29 mouse cellular contexts compared by ENCODE assay signal in the genomic region with DNA sequence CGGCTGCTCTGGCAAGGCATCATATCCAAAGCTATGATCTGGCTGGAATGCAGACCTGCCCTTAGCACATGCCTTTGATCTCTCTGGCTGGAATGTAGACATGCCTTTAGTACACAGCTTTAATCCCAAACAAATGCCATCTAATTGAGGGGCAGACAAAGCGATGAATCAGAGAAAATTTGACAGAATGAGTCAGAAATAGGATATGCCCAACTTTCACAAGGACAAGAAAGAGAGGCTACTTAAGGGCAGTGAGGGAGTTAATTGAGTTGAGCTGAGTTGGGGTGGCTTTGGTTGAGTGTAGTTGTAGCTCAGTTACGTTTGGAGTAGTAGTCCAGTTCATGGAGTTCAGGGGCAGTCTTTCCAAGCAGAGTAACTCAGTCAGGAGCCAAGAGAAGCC. TPM values are rescaled to one million over a fixed set of nuclear protein-coding genes. Genes with fewer than 3 reads are reported as not detected.
A peak's percentile ranks its signal among the peaks of the same experiment; 100 is the strongest.
DNase-seq lines count a peak whose midpoint lies in the region; ATAC-seq and TF ChIP-seq lines count a peak whose summit lies in the region.
"Had no signal": no experiment of that assay in that cellular context is flagged by ENCODE, and none has a peak within 500 bp of the region (broad histone marks: within the 10 kb centered on the region; RNA-seq: fewer than 3 reads in every experiment).

No protein-coding gene starts in this region.

- ATAC-seq in Patski, result peak; percentile 44
- ATAC-seq in cerebellum, adult (ENCODE audit: insufficient number of reproducible peaks, low FRiP score, low TSS enrichment), result no peak
- ATAC-seq: forebrain, embryonic 14.5 days; forebrain, postnatal 0 days; hindbrain, embryonic 16.5 days; intestine, embryonic 15.5 days had no signal

- POLR2A ChIA-PET in Patski (lab: Charles Lee), result no interaction called here

- no peaks in the 10 kb centered on the region for H3K27me3 ChIP-seq in Patski
- H3K27me3 ChIP-seq: CH12.LX; embryonic facial prominence, embryonic 15.5 days; heart, embryonic 12.5 days; heart, embryonic 15.5 days; intestine, embryonic 15.5 days had no signal

- peak; percentile 34 to 78 for DNase-seq in adrenal gland, adult (ENCODE audit: inconsistent age in 2 of 2, low spot score in 1 of 2)
- DNase-seq in adrenal gland, postnatal 10 days, result no peak
- DNase-seq in adrenal gland, postnatal 14 days, result peak; percentile 14
- DNase-seq in adrenal gland, postnatal 25 days, result no peak
- DNase-seq in Patski (ENCODE audit: low read depth, low spot score), result no peak
- peak; percentile 16 for DNase-seq in forelimb bud, embryonic 11.5 days (ENCODE audit: low read depth, low spot score)
- no peak for DNase-seq in cerebellum, postnatal 4 days (ENCODE audit: low spot score in 2 of 2)
- DNase-seq: B cell, adult 2 months; cerebellum, adult 11 months; cerebellum, adult 2 months; cerebellum, adult 9-11 months; cerebellum, postnatal 25 days; embryo, embryonic 11 days; forebrain, postnatal 0 days; gastrocnemius, postnatal 25 days; heart, adult 18-20 months; heart, postnatal 10 days; heart, postnatal 36 days; kidney, adult 11 months; kidney, adult 8-10 months had no signal

- TF ChIP-seq CTCF in Patski (IDR thresholded peaks at IDR 0.05), result no peak

- in situ Hi-C loops in Patski (cut with MboI; ENCODE audit: low pct_unique_long_range_greater_than_20kb), result no loop called here

- CTCF ChIA-PET in Patski (lab: Charles Lee), result no interaction called here

RNA-seq across cellular contexts. Expression of a gene that starts 12.4 kb away (rescaled TPM):
- 1 to 10 TPM; 3.0 to 6.2 TPM for total RNA-seq in adrenal gland, postnatal 10 days (2021)
- 6.1 and 6.2 TPM in 2 replicates for total RNA-seq in adrenal gland, postnatal 14 days (2021)
- 9.0 and 11.2 TPM in 2 replicates for total RNA-seq in adrenal gland, postnatal 25 days (2021)
- polyA plus RNA-seq in Patski (2021), result not detected
- total RNA-seq: heart, postnatal 36 days had no signal
- polyA plus RNA-seq: G1E had no signal

Comparison
In these comparisons a context has a peak if more than half of its experiments do, and no peak if none do; other contexts are left out.
1. DNase-seq: peak in adrenal gland, adult (2 of 2), adrenal gland, postnatal 14 days (single experiment) and forelimb bud, embryonic 11.5 days (single experiment); none in adrenal gland, postnatal 10 days (single experiment), adrenal gland, postnatal 25 days (single experiment), Patski (single experiment) and cerebellum, postnatal 4 days (0 of 2).